Mouse (Mus musculus) forebrain, embryonic 13.5 days (tissue): ENCODE results near the gene Spaar. TPM values are rescaled to one million over a fixed set of nuclear protein-coding genes. Genes with fewer than 3 reads are reported as not detected.

Experiments used
- ATAC-seq: fragments of 200-750 bp; cut with Nextera tagmentation; 2 replicates; pipeline ENCODE4 v1.8.0; 2017
- H3K27ac ChIP-seq: fragments of 300-500 bp; sonication (generic); 2 replicates; pipeline ENCODE4 v1.5.1; 2015; ENCODE audit warnings: inconsistent platforms, mild to moderate bottlenecking, moderate library complexity
- H3K27me3 ChIP-seq: fragments of 300-500 bp; sonication (generic); 2 replicates; pipeline ENCODE4 v1.6.1; 2015; ENCODE audit warnings: mild to moderate bottlenecking, inconsistent platforms
- H3K36me3 ChIP-seq: fragments of 300-500 bp; sonication (generic); 2 replicates; pipeline ENCODE4 v1.6.1; 2015; ENCODE audit warnings: mild to moderate bottlenecking, inconsistent platforms; ENCODE audit not compliant: poor library complexity, severe bottlenecking
- H3K4me1 ChIP-seq: fragments of 300-500 bp; sonication (generic); 2 replicates; pipeline ENCODE4 v1.6.1; 2015; ENCODE audit warnings: inconsistent platforms
- H3K4me2 ChIP-seq: fragments of 300-500 bp; sonication (generic); 2 replicates; pipeline ENCODE4 v1.6.1; 2015; ENCODE audit warnings: inconsistent platforms, mild to moderate bottlenecking, moderate library complexity
- H3K4me3 ChIP-seq: fragments of 300-500 bp; sonication (generic); 2 replicates; pipeline ENCODE4 v1.5.1; 2015; ENCODE audit warnings: mild to moderate bottlenecking, inconsistent platforms
- H3K9ac ChIP-seq: fragments of 300-500 bp; sonication (generic); 2 replicates; pipeline ENCODE4 v1.6.1; 2015; ENCODE audit warnings: mild to moderate bottlenecking, inconsistent platforms
- H3K9me3 ChIP-seq: fragments of 300-500 bp; sonication (generic); replicated peaks from 2 replicates; pipeline ENCODE4 v1.6.1; 2016; ENCODE audit warnings: inconsistent platforms
- WGBS: fragments of 180-500 bp; shearing (Covaris S2); methylation state at CpG from one replicate; pipeline ENCODE4 v1.1.7; 2015; 5-methylcytosine and 5-hydroxymethylcytosine counted together
- polyA plus RNA-seq: library from polyadenylated mRNA; unstranded; fragments of >200 nt; fragmentation: Nextera tagmentation; extraction: Ambion mirVana; gene quantifications from 2 replicates; pipeline ENCODE4 v1.2.1, GENCODE M21; 2015

The Spaar gene
- polyA plus RNA-seq, 1 experiment from 2014 or later = not detected

DNA sequence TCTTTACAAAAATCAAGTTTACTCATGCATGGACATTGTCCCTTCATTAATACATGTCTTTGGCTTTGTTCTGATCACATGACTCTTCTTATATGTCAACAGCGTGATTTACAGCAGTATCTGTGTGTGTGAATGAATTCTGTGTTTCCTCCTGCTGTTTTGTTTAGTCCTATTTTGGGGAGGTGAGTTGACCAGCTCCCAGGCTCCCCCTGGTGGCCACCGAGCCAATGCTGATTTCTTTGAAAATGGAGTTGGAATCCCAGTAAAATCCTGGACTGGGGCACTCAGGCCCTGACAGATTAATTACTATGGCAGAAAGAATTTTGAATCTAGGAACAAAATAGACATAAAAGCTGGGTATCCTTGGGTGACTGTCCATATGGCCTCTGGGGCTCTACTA is 18.0 kb upstream of the Spaar start:
- H3K4me2 ChIP-seq = no peak overlapping the region
- H3K27me3 ChIP-seq = no peaks in the 10 kb centered on the region
- WGBS = 0% methylated on average over 2 of the region's 2 CpGs
- no peak overlapping the region for H3K27ac ChIP-seq
- H3K4me1 ChIP-seq = peaks cover 9% of the 10 kb centered on the region; the same call in 1 of the 2 replicates
- 0 out of 2 replicates have a peak, but pooled peaks have one; percentile 36 for ATAC-seq
- H3K4me3 ChIP-seq = no peak overlapping the region
- no peaks in the 10 kb centered on the region for H3K9me3 ChIP-seq
- no peak overlapping the region for H3K9ac ChIP-seq
- H3K36me3 ChIP-seq = no peaks in the 10 kb centered on the region

DNA sequence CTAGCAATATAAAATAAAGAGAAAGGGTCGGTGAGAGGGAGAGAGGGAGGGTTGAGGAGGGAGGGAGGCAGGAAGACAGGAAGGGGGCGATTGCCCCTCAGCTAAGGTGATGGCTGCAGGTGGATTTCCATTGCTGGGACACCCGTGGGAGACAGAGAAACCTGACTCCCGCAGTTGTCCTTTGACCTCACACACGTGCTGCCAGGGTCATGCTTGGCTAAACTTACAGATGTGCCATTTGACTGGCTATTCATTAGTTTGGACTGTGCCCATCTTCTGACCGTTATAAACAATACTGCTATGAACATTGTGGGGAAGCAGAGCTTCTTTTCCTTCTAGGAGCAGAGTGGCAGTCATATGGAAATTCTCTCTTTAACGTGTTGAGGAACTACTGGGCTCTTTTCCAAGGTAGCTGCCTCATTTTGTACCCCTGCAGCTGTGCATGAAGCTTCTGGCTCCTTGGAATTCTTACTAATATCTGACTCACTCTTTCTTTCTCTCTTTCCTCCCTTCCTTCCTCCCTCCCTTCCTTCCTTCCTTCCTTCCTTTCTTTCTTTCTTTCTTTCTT is 16.1 kb upstream of the Spaar start:
- no peak overlapping the region for H3K9ac ChIP-seq
- WGBS = 38% methylated on average over 7 of the region's 7 CpGs
- peaks cover 5% of the 10 kb centered on the region; the same call in 1 of the 2 replicates for H3K4me1 ChIP-seq
- H3K27ac ChIP-seq = no peak overlapping the region
- no peaks in the 10 kb centered on the region for H3K27me3 ChIP-seq
- no peak overlapping the region for H3K4me3 ChIP-seq
- H3K36me3 ChIP-seq = no peaks in the 10 kb centered on the region
- no peak overlapping the region for H3K4me2 ChIP-seq
- ATAC-seq = no peak
- no peaks in the 10 kb centered on the region for H3K9me3 ChIP-seq

DNA sequence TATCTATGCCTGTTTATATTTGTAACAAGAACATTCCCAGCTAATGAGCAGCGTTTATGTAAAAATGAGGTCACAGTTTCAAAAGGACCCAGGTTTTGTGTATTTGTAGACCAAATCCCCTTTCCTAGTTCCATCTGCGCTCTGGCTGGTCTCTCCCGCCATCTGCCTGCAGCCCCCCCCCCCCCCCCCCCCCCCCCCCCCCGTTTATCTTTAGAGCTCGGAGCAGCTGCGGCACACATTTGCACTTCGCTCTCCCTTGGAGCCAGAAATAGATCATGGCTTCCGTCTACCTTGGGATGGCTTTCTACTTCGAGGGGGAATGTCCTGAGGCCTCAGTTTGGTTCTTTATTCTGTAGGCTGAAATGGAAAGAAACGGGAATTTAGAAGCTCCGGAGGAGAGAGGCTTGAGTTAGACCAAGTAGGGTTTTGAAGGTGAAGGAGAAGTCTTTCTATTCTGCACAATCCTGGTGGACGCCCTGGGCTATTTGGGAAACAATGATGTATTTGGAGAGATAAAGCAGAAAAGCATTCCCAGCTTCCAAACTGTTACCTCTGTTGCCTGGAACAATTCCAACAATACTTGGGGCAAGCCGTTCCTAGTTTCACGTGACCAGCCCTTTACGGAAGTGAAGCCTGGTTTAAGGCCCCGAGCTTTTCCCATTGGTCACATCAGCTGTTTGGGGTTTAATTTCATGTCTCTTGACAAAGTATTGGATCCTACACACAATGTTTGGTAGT is 9.2 kb upstream of the Spaar start:
- Histone ChIP-seq H3K27me3 (no peaks in the 10 kb centered on the region), H3K36me3 (no peaks in the 10 kb centered on the region), H3K4me3 (no peak overlapping the region), H3K9ac (no peak overlapping the region), H3K9me3 (no peaks in the 10 kb centered on the region), H3K27ac (peak overlapping the region; percentile 61), H3K4me2 (no peak overlapping the region), H3K4me1 (peaks cover 8% of the 10 kb centered on the region; the same call in 1 of the 2 replicates)
- ATAC-seq = peak; percentile 38; the same call in 1 of the 2 replicates
- 55% methylated on average over 13 of the region's 16 CpGs for WGBS

- Histone ChIP-seq H3K27me3 (no peaks in the 10 kb centered on the region), H3K27ac (no peak overlapping the region; the same call in 1 of the 2 replicates), H3K9me3 (no peaks in the 10 kb centered on the region), H3K4me3 (no peak overlapping the region), H3K4me1 (peaks cover 8% of the 10 kb centered on the region; the same call in 1 of the 2 replicates), H3K36me3 (no peaks in the 10 kb centered on the region), H3K9ac (no peak overlapping the region), H3K4me2 (no peak overlapping the region)
- ATAC-seq = no peak
- WGBS = 80% methylated on average over 4 of the region's 4 CpGs
Measured at GRCm38 (mm10) chr4:43722191-43722590, 7.6 kb upstream of the Spaar start.

DNA sequence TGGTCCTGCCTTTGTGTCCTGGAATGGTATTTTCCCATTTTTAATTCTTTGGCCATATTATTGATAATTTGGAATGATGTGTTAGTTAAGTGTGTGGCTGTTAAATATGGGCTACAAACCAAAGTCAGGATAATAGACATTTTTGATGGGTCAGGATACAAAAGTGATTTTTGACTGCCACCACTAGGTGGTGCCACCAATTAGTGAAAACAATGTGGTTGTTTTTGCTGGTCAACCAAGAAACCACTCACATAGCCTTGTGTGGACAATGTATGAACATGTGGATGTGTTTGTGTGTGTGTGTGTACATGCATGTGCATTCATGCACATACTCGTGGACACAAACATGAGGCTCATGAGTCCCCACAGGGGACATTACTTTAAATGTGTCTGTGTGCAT is 5.1 kb upstream of the Spaar start:
- Histone ChIP-seq H3K4me2 (no peak overlapping the region), H3K27ac (no peak overlapping the region), H3K9me3 (no peaks in the 10 kb centered on the region), H3K36me3 (no peaks in the 10 kb centered on the region), H3K4me3 (no peak overlapping the region), H3K27me3 (no peaks in the 10 kb centered on the region), H3K9ac (no peak overlapping the region), H3K4me1 (peaks cover 8% of the 10 kb centered on the region; the same call in 1 of the 2 replicates)
- WGBS = 47% methylated on average over 1 of the region's 1 CpGs
- ATAC-seq = no peak

- Histone ChIP-seq H3K4me1 (no peaks in the 10 kb centered on the region), H3K36me3 (no peaks in the 10 kb centered on the region), H3K27ac (no peak overlapping the region), H3K27me3 (no peaks in the 10 kb centered on the region), H3K4me3 (no peak overlapping the region), H3K4me2 (no peak overlapping the region), H3K9ac (no peak overlapping the region), H3K9me3 (no peaks in the 10 kb centered on the region)
- WGBS = 82% methylated on average over 12 of the region's 12 CpGs
- ATAC-seq = no peak
Measured at GRCm38 (mm10) chr4:43726228-43726993, 3.4 kb upstream of the Spaar start.

DNA sequence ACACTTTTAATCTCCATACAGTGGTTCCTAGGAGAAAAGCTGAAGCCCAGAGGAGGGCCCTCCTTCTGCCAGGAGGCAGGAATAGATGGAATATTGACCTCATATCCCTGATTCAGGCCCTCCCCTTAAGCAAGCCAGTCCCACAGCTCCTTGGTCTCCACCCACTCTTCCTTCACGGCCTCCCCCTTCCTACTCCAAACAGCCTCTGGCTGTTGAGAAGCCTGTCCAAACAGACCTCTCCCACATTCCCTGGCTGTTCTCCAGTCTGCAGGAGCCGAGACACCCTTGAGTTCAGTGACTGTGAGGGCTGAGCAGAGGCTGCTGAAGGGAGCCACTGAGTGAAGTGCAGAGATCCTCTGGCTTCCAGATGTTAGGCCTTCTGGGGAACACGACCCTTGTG is 2.8 kb upstream of the Spaar start, which contains the start of gene Hrct1:
TSS of gene Hrct1 (plus strand) at position 194 of the 400 bp plus-strand sequence.
- 61% methylated on average over 3 of the region's 3 CpGs for WGBS
- Histone ChIP-seq H3K36me3 (no peaks in the 10 kb centered on the region), H3K4me3 (no peak within 1 kb of the TSS), H3K9me3 (no peaks in the 10 kb centered on the region), H3K4me2 (no peak within 1 kb of the TSS), H3K4me1 (no peaks in the 10 kb centered on the region), H3K27ac (no peak within 1 kb of the TSS), H3K27me3 (no peaks in the 10 kb centered on the region), H3K9ac (no peak within 1 kb of the TSS)
- no peak for ATAC-seq

GRCm38 (mm10) chr4:43727718-43728575 is 1.9 kb upstream of the Spaar start:
- H3K4me3 ChIP-seq = no peak overlapping the region
- no peaks in the 10 kb centered on the region for H3K27me3 ChIP-seq
- WGBS = 72% methylated on average over 7 of the region's 7 CpGs
- no peaks in the 10 kb centered on the region for H3K4me1 ChIP-seq
- H3K4me2 ChIP-seq = no peak overlapping the region
- H3K36me3 ChIP-seq = no peaks in the 10 kb centered on the region
- ATAC-seq = no peak
- H3K27ac ChIP-seq = no peak overlapping the region
- no peaks in the 10 kb centered on the region for H3K9me3 ChIP-seq
- no peak overlapping the region for H3K9ac ChIP-seq

GRCm38 (mm10) chr4:43728576-43728954 is 1.3 kb upstream of the Spaar start:
- ATAC-seq = no peak

DNA sequence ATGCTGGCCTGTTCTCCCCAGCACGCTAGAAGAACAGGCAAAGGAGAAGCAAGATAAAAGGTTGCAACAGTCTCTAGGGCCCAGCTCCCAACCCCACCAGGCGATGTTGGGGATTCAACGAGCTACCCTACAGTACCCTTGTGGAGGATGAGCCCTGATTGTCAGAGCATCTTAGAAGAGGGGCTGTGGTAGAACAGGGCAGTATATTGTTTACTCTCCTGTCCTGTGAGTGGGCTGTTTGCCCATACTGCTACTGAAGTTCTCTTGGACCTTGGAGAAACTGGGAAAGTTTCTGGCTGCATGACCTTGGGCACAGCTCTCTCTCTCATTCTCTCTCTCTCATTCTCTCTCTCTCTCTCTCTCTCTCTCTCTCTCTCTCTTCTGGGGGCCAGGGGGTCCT is 708 bp upstream of the Spaar start:
- no peak for ATAC-seq
- WGBS = 86% methylated on average over 3 of the region's 3 CpGs

More at GRCm38 (mm10) chr4:43728576-43728954, 1.3 kb upstream of the Spaar start:
- no peak overlapping the region for H3K4me3 ChIP-seq
- WGBS = 78% methylated on average over 5 of the region's 5 CpGs
- no peaks in the 10 kb centered on the region for H3K27me3 ChIP-seq
- no peaks in the 10 kb centered on the region for H3K36me3 ChIP-seq
- no peaks in the 10 kb centered on the region for H3K9me3 ChIP-seq
- no peak overlapping the region for H3K27ac ChIP-seq
- H3K9ac ChIP-seq = no peak overlapping the region
- no peaks in the 10 kb centered on the region for H3K4me1 ChIP-seq
- no peak overlapping the region for H3K4me2 ChIP-seq

DNA sequence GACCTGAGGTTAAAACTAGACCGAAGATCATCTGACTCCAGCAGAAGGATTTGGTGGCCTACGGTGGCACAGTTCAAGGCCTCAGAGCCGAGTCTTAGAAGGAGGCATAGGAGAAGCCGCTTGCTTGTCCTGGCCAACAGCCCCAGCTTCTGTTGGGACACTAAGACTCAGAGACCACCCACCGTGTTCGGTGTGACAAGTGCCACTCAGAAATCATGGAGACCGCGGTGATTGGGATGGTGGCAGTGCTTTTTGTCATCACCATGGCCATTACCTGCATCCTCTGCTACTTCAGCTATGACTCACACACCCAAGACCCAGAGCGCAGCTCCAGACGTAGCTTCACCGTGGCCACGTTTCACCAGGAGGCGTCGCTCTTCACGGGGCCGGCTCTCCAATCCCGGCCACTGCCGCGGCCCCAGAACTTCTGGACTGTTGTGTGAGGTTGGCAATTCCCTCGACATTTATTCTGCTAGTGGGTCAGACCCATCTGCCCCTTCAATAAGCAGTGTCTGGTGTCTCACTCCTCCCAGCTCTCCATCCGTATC is 990 bp downstream of the Spaar start:
- Histone ChIP-seq H3K27ac (no peak overlapping the region), H3K9ac (no peak overlapping the region), H3K4me3 (no peak overlapping the region), H3K4me2 (no peak overlapping the region), H3K9me3 (no peaks in the 10 kb centered on the region), H3K36me3 (no peaks in the 10 kb centered on the region), H3K4me1 (no peaks in the 10 kb centered on the region), H3K27me3 (no peaks in the 10 kb centered on the region)
- no peak for ATAC-seq
- WGBS = 75% methylated on average over 21 of the region's 21 CpGs

More for the DNA sequence above, 708 bp upstream of the Spaar start:
- no peaks in the 10 kb centered on the region for H3K27me3 ChIP-seq
- H3K27ac ChIP-seq = no peak overlapping the region
- no peaks in the 10 kb centered on the region for H3K4me1 ChIP-seq
- H3K9ac ChIP-seq = no peak overlapping the region
- H3K4me2 ChIP-seq = no peak overlapping the region
- H3K9me3 ChIP-seq = no peaks in the 10 kb centered on the region
- no peaks in the 10 kb centered on the region for H3K36me3 ChIP-seq
- no peak overlapping the region for H3K4me3 ChIP-seq
